In genomic region chr7:4741151-4741550, GRCm38 (mm10) we compare ENCODE assay signal across 8 mouse cellular contexts. TPM values are rescaled to one million over a fixed set of nuclear protein-coding genes. Genes with fewer than 3 reads are reported as not detected.
DNase-seq lines count a peak whose midpoint lies in the region; ATAC-seq and TF ChIP-seq lines count a peak whose summit lies in the region.
"Had no signal": no experiment of that assay in that cellular context is flagged by ENCODE, and none has a peak within 500 bp of the region (broad histone marks: within the 10 kb centered on the region; RNA-seq: fewer than 3 reads in every experiment).

No protein-coding gene starts in this region.

- H3K4me2 ChIP-seq in embryonic facial prominence, embryonic 14.5 days (ENCODE audit: low read depth, low read length) = peak overlapping the region; percentile 74
- peak overlapping the region; percentile 72 for H3K4me2 ChIP-seq in heart, embryonic 14.5 days (ENCODE audit: low read length)

- H3K9me3 ChIP-seq in G1E (replicated peaks) = no peaks in the 10 kb centered on the region
- H3K9me3 ChIP-seq in embryonic facial prominence, embryonic 14.5 days (ENCODE audit: control insufficient read depth, low read length) = no peaks in the 10 kb centered on the region
- no peaks in the 10 kb centered on the region for H3K9me3 ChIP-seq in heart, embryonic 14.5 days (ENCODE audit: control insufficient read depth, low read length)

- TF ChIP-seq CTCF in G1E (IDR thresholded peaks at IDR 0.05; ENCODE audit: low read depth, low read length) = no peak
- TF ChIP-seq CTCF in small intestine, adult 2 months (IDR thresholded peaks at IDR 0.05; ENCODE audit: extremely low read depth, insufficient read length, insufficient replicate concordance, low read depth, low read length) = no peak

- peak; percentile 23 for ATAC-seq in G1E (ENCODE audit: extremely low read depth, insufficient number of reproducible peaks, low FRiP score, poor library complexity, severe bottlenecking)
- ATAC-seq in embryonic facial prominence, embryonic 14.5 days (ENCODE audit: low read depth) = no peak
- ATAC-seq in heart, embryonic 14.5 days (ENCODE audit: insufficient number of reproducible peaks, insufficient read depth, low FRiP score, low read depth) = no peak

- H3K27me3 ChIP-seq in G1E (ENCODE audit: insufficient read depth, low read length) = no peaks in the 10 kb centered on the region
- no peaks in the 10 kb centered on the region for H3K27me3 ChIP-seq in embryonic facial prominence, embryonic 14.5 days (replicated peaks; ENCODE audit: control insufficient read depth, insufficient read depth, low read length)
- H3K27me3 ChIP-seq in heart, embryonic 14.5 days (ENCODE audit: control insufficient read depth, insufficient read depth, low read length) = no peaks in the 10 kb centered on the region
- no peaks in the 10 kb centered on the region for H3K27me3 ChIP-seq in small intestine, adult 2 months (ENCODE audit: control insufficient read depth, insufficient read depth, low read length)

- peak overlapping the region; percentile 80 for H3K4me3 ChIP-seq in G1E (ENCODE audit: low read depth, low read length)
- peak overlapping the region; percentile 78 for H3K4me3 ChIP-seq in embryonic facial prominence, embryonic 14.5 days (ENCODE audit: low read depth, low read length)
- peak overlapping the region; percentile 81 to 85 for H3K4me3 ChIP-seq in heart, embryonic 14.5 days (ENCODE audit: control insufficient read depth in 1 of 2, insufficient read depth in 1 of 2, low read depth in 1 of 2, low read length in 2 of 2)
- H3K4me3 ChIP-seq in small intestine, adult 2 months (ENCODE audit: low read depth, low read length) = peak overlapping the region; percentile 94

- peaks cover 45% of the 10 kb centered on the region for H3K36me3 ChIP-seq in G1E (replicated peaks)
- H3K36me3 ChIP-seq in embryonic facial prominence, embryonic 14.5 days (ENCODE audit: control insufficient read depth, insufficient read depth, low read length) = peaks cover 38% of the 10 kb centered on the region
- peaks cover 40% of the 10 kb centered on the region for H3K36me3 ChIP-seq in heart, embryonic 14.5 days (ENCODE audit: control insufficient read depth, insufficient read depth, low read length)
- H3K36me3 ChIP-seq in small intestine, adult 2 months (ENCODE audit: control insufficient read depth, insufficient read depth, low read length) = peaks cover 24% of the 10 kb centered on the region

- peak overlapping the region; percentile 88 for H3K27ac ChIP-seq in embryonic facial prominence, embryonic 14.5 days (replicated peaks; ENCODE audit: low read depth, low read length)
- peak overlapping the region; percentile 92 to 93 for H3K27ac ChIP-seq in heart, embryonic 14.5 days (replicated peaks in 1 of 2; ENCODE audit: control insufficient read depth in 1 of 2, insufficient read depth in 1 of 2, low read depth in 2 of 2, low read length in 2 of 2)
- peak overlapping the region; percentile 94 for H3K27ac ChIP-seq in small intestine, adult 2 months (ENCODE audit: insufficient read depth, low read depth, low read length)

- peak overlapping the region; percentile 87 for H3K9ac ChIP-seq in embryonic facial prominence, embryonic 14.5 days (ENCODE audit: low read depth, low read length)
- peak overlapping the region; percentile 91 for H3K9ac ChIP-seq in heart, embryonic 14.5 days (ENCODE audit: low read length)

- WGBS in embryonic facial prominence, embryonic 14.5 days = 7% methylated on average over 4 of the region's 4 CpGs
- 7% methylated on average over 4 of the region's 4 CpGs for WGBS in heart, embryonic 14.5 days
- 8% methylated on average over 4 of the region's 4 CpGs for WGBS in small intestine, adult 2 months

- TF ChIP-seq POLR2A in small intestine, adult 2 months (IDR thresholded peaks at IDR 0.05; ENCODE audit: low read depth, low read length) = no peak

- peaks cover 65% of the 10 kb centered on the region for H3K4me1 ChIP-seq in G1E (ENCODE audit: insufficient read depth, low read depth, low read length)
- peaks cover 18% of the 10 kb centered on the region for H3K4me1 ChIP-seq in embryonic facial prominence, embryonic 14.5 days (ENCODE audit: control insufficient read depth, insufficient read depth, low read length)
- H3K4me1 ChIP-seq in heart, embryonic 14.5 days (ENCODE audit: control insufficient read depth in 2 of 2, insufficient read depth in 2 of 2, low read length in 2 of 2) = peaks cover 12 to 24% of the 10 kb centered on the region in 2 experiments
- peaks cover 8% of the 10 kb centered on the region for H3K4me1 ChIP-seq in small intestine, adult 2 months (ENCODE audit: control insufficient read depth, insufficient read depth, insufficient read length, low read length)

- peak; percentile 78 for DNase-seq in G1E (ENCODE audit: low spot score)
- DNase-seq in adrenal gland, postnatal 10 days = peak; percentile 84
- DNase-seq in embryonic facial prominence, embryonic 14.5 days (ENCODE audit: low spot score) = peak; percentile 42
- DNase-seq in kidney, postnatal 10 days = peak; percentile 78
- peak; percentile 76 for DNase-seq in lung, postnatal 36 days

RNA-seq across cellular contexts. Expression of gene Kmt5c, which starts 1.2 kb away (rescaled TPM):
- total RNA-seq in G1E (2014; fragmentation: Nextera tagmentation) (79.7 and 108 TPM in 2 replicates), G1E (2017) (34.8 and 39.0 TPM in 2 replicates)
- polyA plus RNA-seq in G1E (2012) = 232 and 325 TPM in 2 replicates
- 10 to 100 TPM; 54.5 to 98.2 TPM for total RNA-seq in adrenal gland, postnatal 10 days (2021)
- 41.5 and 50.6 TPM in 2 replicates for polyA plus RNA-seq in embryonic facial prominence, embryonic 14.5 days (2014; fragmentation: Nextera tagmentation; extraction: Ambion mirVana)
- polyA plus RNA-seq in heart, embryonic 14.5 days (2014; fragmentation: Nextera tagmentation; extraction: Ambion mirVana) = 47.5 and 47.6 TPM in 2 replicates
- 94.7 and 254 TPM in 2 replicates for polyA plus RNA-seq in small intestine, adult 2 months (2012; rRNA removed)

RNA-seq across cellular contexts. Expression of gene Cox6b2, which starts 11.7 kb away (rescaled TPM):
- total RNA-seq in G1E (2014; fragmentation: Nextera tagmentation) = 4.2 and 5.3 TPM in 2 replicates
- total RNA-seq in G1E (2017) = 1.0 and 2.0 TPM in 2 replicates
- polyA plus RNA-seq in G1E (2012) = 7.8 and 8.0 TPM in 2 replicates
- total RNA-seq in adrenal gland, postnatal 10 days (2021) = 10 to 100 TPM; 28.5 to 39.2 TPM
- 36.4 and 39.6 TPM in 2 replicates for polyA plus RNA-seq in embryonic facial prominence, embryonic 14.5 days (2014; fragmentation: Nextera tagmentation; extraction: Ambion mirVana)
- polyA plus RNA-seq in heart, embryonic 14.5 days (2014; fragmentation: Nextera tagmentation; extraction: Ambion mirVana) = 30.4 and 30.6 TPM in 2 replicates
- polyA plus RNA-seq in small intestine, adult 2 months (2012; rRNA removed) = 5.7 and 45.8 TPM in 2 replicates

RNA-seq across cellular contexts. Expression of gene Tmem150b, which starts 16.1 kb away (rescaled TPM):
- total RNA-seq in G1E (2014; fragmentation: Nextera tagmentation) (1.1 and 1.7 TPM in 2 replicates), G1E (2017) (1.2 and 1.7 TPM in 2 replicates)
- 0.11 and 0.21 TPM in 2 replicates for polyA plus RNA-seq in G1E (2012)
- under 1 TPM; 0.21 to 0.27 TPM for total RNA-seq in adrenal gland, postnatal 10 days (2021)
- polyA plus RNA-seq in embryonic facial prominence, embryonic 14.5 days (2014; fragmentation: Nextera tagmentation; extraction: Ambion mirVana) = 0.11 TPM in 1 of 2 replicates, not detected in the other
- polyA plus RNA-seq in heart, embryonic 14.5 days (2014; fragmentation: Nextera tagmentation; extraction: Ambion mirVana) = 0.08 TPM in 1 of 2 replicates, not detected in the other
- 44.4 and 122 TPM in 2 replicates for polyA plus RNA-seq in small intestine, adult 2 months (2012; rRNA removed)
- total RNA-seq: left cerebral cortex, postnatal 25 days had no signal

RNA-seq across cellular contexts. Expression of gene Fam71e2, which starts 30.0 kb away (rescaled TPM):
- total RNA-seq in G1E (2014; fragmentation: Nextera tagmentation) = not detected in 2 replicates
- total RNA-seq in G1E (2017) = 0.05 and 0.06 TPM in 2 replicates
- not detected in 2 replicates for polyA plus RNA-seq in G1E (2012)
- total RNA-seq in adrenal gland, postnatal 10 days (2021) = not detected
- not detected in 2 replicates for polyA plus RNA-seq in embryonic facial prominence, embryonic 14.5 days (2014; fragmentation: Nextera tagmentation; extraction: Ambion mirVana)
- not detected in 2 replicates for polyA plus RNA-seq in heart, embryonic 14.5 days (2014; fragmentation: Nextera tagmentation; extraction: Ambion mirVana)
- polyA plus RNA-seq in small intestine, adult 2 months (2012; rRNA removed) = not detected in 2 replicates
- total RNA-seq: left cerebral cortex, postnatal 25 days had no signal

RNA-seq across cellular contexts. Expression of gene Il11, which starts 41.5 kb away (rescaled TPM):
- total RNA-seq in G1E (2014; fragmentation: Nextera tagmentation) = not detected in 2 replicates
- total RNA-seq in G1E (2017) = not detected in 2 replicates
- polyA plus RNA-seq in G1E (2012) = 0.13 and 0.15 TPM in 2 replicates
- total RNA-seq in adrenal gland, postnatal 10 days (2021) = under 1 TPM; 0.12 to 0.18 TPM
- polyA plus RNA-seq in embryonic facial prominence, embryonic 14.5 days (2014; fragmentation: Nextera tagmentation; extraction: Ambion mirVana) = 0.13 TPM in 1 of 2 replicates, not detected in the other
- not detected in 2 replicates for polyA plus RNA-seq in heart, embryonic 14.5 days (2014; fragmentation: Nextera tagmentation; extraction: Ambion mirVana)
- 0.25 and 0.32 TPM in 2 replicates for polyA plus RNA-seq in small intestine, adult 2 months (2012; rRNA removed)

Comparison
In these comparisons a context has a peak if more than half of its experiments do, and no peak if none do; other contexts are left out.
1. RNA of gene Tmem150b, which starts 16.1 kb away (polyA plus RNA-seq): 44.4 to 122 TPM in small intestine, adult 2 months; 0.11 TPM in embryonic facial prominence, embryonic 14.5 days, 0.11 to 0.21 TPM in G1E and 0.08 TPM in heart, embryonic 14.5 days; every median in the first group is over 10 times any median in the second.
2. Peak in every context shown above with its lines, with median percentiles within 50 percentile points of each other: DNase-seq, H3K4me3 ChIP-seq and H3K27ac ChIP-seq.